Mouse (Mus musculus) lung, adult 18-20 months (tissue): ENCODE data around the gene Kctd10.

Experiments used
- DNase-seq, 2 experiments: peaks; one replicate each; pipeline ENCODE4 v3.0.0; 2022; ENCODE audit warnings: mixed read lengths in 2 of 2

Kctd10 gene

DNA sequence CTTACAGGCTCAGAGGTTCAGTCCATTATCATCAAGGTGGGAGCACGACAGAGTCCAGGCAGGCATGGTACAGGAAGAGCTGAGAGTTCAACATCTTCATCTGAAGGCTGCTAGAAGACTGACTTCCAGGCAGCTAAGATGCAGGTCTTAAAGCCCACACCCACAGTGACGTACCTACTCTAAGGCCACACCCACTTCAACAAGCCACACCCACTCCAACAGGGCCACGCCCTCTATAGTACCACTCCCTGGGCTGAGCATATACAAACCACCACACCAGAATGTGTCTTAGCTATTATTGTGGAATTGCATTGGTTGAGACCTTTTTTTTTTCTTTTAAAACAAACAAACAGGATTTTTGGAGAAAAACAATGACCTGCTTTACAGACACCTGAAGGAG, 34.8 kb downstream of the Kctd10 start:
- DNase-seq = no peak

- no peak for DNase-seq
Measured at GRCm38 (mm10) chr5:114343612-114344011, 36.7 kb downstream of the Kctd10 start.

GRCm38 (mm10) chr5:114342996-114343395, 37.3 kb downstream of the Kctd10 start:
- DNase-seq = no peak

GRCm38 (mm10) chr5:114323791-114324507, 56.4 kb downstream of the Kctd10 start:
- DNase-seq = peak; percentile 22 to 29

DNA sequence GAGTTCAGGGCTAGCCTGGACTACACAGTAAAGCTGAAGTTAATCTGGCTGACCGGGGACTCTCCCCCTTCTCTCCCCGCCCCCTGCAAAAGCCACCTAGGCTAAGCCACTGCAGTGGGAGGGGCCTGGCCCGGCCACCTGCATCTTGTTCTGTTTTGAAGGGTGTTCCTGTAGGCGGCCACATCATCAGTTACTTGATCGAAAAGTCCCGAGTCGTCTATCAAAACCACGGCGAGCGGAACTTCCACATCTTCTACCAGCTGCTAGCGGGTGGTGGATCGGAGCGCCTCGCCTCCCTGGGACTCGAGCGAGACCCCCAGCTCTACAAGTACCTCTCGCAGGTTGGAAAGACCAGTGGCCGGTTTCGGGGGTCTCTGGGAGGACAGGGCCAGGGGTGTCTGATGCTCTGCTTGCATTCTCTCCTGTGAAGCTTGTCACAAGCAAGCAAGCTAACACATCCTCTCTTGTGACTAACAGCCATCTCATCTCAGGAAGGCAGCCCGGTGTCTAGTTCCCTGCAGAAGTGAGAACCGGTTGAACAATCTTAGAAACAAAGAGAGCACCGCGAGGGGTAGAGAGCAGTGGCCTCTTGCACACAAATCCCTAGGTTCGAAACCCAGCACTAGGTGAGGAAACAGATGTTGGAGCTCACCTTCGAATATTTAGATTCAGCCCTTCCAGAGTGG, 57.1 kb downstream of the Kctd10 start:
- peak; percentile 17 to 38 for DNase-seq
